Mouse (Mus musculus) brain, embryonic 14.5 days (tissue): ENCODE measurements around the gene Sp3. TPM values are rescaled to one million over a fixed set of nuclear protein-coding genes. Genes with fewer than 3 reads are reported as not detected.
"Not testable (repeated sequence)": the region's sequence is repeated elsewhere in the genome, so short reads cannot be mapped to it uniquely, and the experiment has no call there.

Experiments
- DNase-seq: peaks from one replicate; pipeline ENCODE4 v3.0.0-alpha.2; 2011; ENCODE audit warnings: low read depth
- CTCF ChIP-seq: fragments of 200-500 bp; IDR thresholded peaks from 2 replicates; pipeline ENCODE4 v1.5.1; 2012; ENCODE audit warnings: inconsistent platforms, mild to moderate bottlenecking, moderate library complexity, borderline replicate concordance; ENCODE audit not compliant: insufficient read depth, insufficient read length; ENCODE audit errors: extremely low read depth
- POLR2A ChIP-seq: fragments of 200-500 bp; IDR thresholded peaks from 2 replicates; pipeline ENCODE4 v1.6.1; 2012; ENCODE audit warnings: mild to moderate bottlenecking, inconsistent platforms, borderline replicate concordance; ENCODE audit not compliant: poor library complexity, insufficient read depth, insufficient read length, severe bottlenecking; ENCODE audit errors: extremely low read depth
- polyA plus RNA-seq: library from polyadenylated mRNA; depleted of rRNA; stranded (reverse); fragments of >200 nt; gene quantifications from 2 replicates; pipeline ENCODE4 v1.2.3, GENCODE M21; 2012; rRNA removed

Gene Sp3
- polyA plus RNA-seq, result 40.7 and 41.7 TPM in 2 replicates

- peak; percentile 99 for DNase-seq
- TF ChIP-seq POLR2A (peak; percentile 88), CTCF (no peak)
Measured at GRCm38 (mm10) chr2:72980337-72981074, at the start of gene Sp3. TSS of gene Sp3 (minus strand) at chr2:72980446.

- TF ChIP-seq CTCF (no peak), POLR2A (no peak)
- no peak for DNase-seq
Measured at GRCm38 (mm10) chr2:73029846-73030245, 49.6 kb upstream of the Sp3 start.

- DNase-seq, result no peak
- TF ChIP-seq CTCF (no peak), POLR2A (no peak)
Measured at GRCm38 (mm10) chr2:73028019-73028418, 47.8 kb upstream of the Sp3 start.

- TF ChIP-seq POLR2A, result no peak
- TF ChIP-seq CTCF, result no peak
Measured at GRCm38 (mm10) chr2:73027126-73027525, 46.9 kb upstream of the Sp3 start.

GRCm38 (mm10) chr2:73023803-73024202, 43.6 kb upstream of the Sp3 start:
- DNase-seq, result no peak

More at GRCm38 (mm10) chr2:73027126-73027525, 46.9 kb upstream of the Sp3 start:
- DNase-seq, result no peak

GRCm38 (mm10) chr2:73021046-73021445, 40.8 kb upstream of the Sp3 start:
- TF ChIP-seq POLR2A (no peak), CTCF (no peak)

More at GRCm38 (mm10) chr2:73023803-73024202, 43.6 kb upstream of the Sp3 start:
- TF ChIP-seq POLR2A (no peak), CTCF (no peak)

GRCm38 (mm10) chr2:73019371-73020146, 39.3 kb upstream of the Sp3 start:
- TF ChIP-seq POLR2A (no peak), CTCF (no peak)
- peak; percentile 87 for DNase-seq

More at GRCm38 (mm10) chr2:73021046-73021445, 40.8 kb upstream of the Sp3 start:
- DNase-seq, result no peak

GRCm38 (mm10) chr2:73014063-73014462, 33.8 kb upstream of the Sp3 start:
- not testable (repeated sequence) for DNase-seq

- TF ChIP-seq POLR2A, result no peak
- no peak for TF ChIP-seq CTCF
- DNase-seq, result no peak
Measured at GRCm38 (mm10) chr2:73012636-73013035, 32.4 kb upstream of the Sp3 start.

GRCm38 (mm10) chr2:73007472-73007871, 27.2 kb upstream of the Sp3 start:
- TF ChIP-seq CTCF, result no peak
- TF ChIP-seq POLR2A, result no peak
- no peak for DNase-seq

- peak; percentile 47 for DNase-seq
- TF ChIP-seq CTCF (no peak), POLR2A (no peak)
Measured at GRCm38 (mm10) chr2:73005611-73006515, 25.6 kb upstream of the Sp3 start.
